Mouse (Mus musculus) natural killer cell, adult 2 months (primary cell): ENCODE measurements around the gene Cacna2d2.

Experiments used
- DNase-seq, 2 experiments: peaks; one replicate each; pipeline ENCODE4 v3.0.0; 2022; ENCODE audit warnings: low spot score in 2 of 2

Cacna2d2 gene

DNA sequence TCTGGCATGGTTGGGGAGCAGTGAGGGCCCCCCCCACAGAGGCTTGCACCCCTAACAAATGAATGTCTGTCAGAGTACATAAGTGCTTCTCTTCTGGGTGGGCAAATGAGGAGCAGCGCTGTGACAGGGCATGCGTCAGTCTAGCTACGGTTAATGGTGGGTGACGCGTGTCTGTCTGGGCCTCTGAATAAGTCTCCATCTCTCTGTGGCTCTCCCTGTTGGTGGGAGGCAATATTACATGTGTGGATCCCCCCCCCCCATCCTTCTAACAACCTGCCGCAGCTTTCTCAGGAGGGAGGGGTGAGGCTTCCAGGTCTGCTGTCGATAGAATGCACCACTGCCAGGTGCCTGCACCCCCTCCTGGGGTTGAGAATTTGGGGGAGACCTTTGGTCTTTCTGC lies 3.7 kb downstream of the Cacna2d2 start:
- no peak for DNase-seq

DNA sequence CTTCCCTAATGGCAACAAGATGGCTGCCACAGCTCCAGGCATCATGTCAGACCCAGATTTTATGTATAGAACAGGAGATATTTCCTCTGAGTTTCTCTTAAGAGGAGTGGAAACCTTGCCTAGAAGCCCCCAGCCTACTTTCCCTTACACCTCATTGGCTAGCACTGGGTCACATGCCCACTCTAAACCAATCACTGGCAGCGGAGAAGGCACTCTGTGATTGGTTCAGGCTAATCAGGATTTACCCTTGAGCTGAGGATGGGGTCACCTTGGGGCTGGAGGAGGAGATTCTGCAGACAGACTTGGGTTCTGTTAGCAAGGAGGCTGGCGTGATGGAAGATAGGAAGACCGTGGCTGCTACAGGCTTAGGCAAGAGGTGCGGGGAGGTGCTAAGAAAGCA lies 10.0 kb downstream of the Cacna2d2 start:
- DNase-seq, result no peak

DNA sequence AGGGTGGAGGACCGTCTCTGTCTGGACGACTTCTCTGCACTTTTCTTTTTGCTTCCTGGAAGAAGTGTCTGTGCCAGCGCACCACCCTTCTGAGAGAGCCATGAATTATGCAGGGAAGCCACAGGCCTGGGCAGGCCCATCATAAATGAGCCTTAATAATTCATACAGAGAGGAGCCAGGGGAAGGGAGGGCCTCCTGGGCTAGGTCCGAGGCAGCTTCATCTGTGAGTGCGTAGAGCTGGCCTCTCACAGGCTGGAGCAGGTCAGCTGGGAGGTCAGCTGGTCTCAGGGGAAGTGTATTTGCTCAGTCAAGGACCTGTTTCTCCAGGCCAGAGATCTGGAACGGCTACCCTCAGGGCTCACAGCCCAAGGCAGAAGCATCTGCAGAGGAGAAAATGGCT lies 17.7 kb downstream of the Cacna2d2 start:
- no peak for DNase-seq

DNA sequence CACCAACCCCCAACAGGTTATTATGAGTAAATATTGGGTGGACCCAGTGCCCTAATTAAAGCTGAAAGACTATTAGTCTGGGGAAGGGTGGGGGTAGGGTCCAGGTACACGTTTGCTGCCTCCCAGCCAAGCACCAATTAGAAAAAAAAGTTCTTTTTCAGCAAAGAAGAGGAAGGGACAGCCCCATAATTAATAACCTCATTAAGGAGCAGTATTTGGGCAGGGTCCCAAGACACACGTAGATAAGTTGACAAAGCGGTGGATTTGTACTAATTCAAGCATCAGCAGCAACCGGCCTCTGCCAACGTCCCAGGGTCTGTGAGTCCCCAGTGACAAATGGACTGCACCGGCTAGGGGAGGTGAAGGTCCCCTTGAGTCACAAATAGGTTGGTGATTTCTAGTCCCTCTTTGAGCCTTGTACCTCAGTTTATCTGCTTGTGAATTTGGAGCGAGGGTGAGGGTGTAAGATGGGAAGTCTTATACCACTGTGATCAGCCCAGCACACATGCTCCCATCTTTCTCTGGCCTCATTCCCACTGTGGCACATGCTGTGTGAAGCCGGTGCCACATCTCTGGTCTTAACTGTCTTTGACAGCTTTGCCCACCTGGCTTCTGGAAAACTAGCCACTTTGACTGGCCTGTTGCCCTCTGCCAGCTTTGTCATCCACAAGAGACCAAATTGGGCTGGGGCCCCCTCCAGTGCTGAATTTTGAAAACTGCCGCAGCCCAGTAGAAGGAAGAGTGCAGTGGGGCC lies 20.3 kb downstream of the Cacna2d2 start:
- DNase-seq, result no peak

DNA sequence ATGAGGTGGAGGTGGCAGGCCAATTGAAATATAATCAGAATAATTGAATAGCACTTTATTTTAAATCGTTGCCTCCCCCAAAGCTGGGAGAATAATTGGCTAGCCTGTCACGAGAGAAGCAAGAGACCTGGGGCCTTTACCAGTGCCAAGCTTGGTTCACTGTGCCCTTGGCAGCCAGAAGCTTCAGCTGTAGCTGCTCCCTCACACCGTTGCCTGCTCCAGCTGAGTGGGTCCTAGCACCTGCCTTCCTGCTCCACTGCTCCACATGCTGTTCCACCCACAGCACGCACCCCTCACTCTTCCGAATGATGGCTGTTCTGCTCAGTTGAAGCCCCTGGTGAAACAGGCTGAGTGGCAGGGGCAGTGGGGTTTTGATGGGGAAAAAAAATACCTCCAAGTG lies 21.5 kb downstream of the Cacna2d2 start:
- no peak for DNase-seq

DNA sequence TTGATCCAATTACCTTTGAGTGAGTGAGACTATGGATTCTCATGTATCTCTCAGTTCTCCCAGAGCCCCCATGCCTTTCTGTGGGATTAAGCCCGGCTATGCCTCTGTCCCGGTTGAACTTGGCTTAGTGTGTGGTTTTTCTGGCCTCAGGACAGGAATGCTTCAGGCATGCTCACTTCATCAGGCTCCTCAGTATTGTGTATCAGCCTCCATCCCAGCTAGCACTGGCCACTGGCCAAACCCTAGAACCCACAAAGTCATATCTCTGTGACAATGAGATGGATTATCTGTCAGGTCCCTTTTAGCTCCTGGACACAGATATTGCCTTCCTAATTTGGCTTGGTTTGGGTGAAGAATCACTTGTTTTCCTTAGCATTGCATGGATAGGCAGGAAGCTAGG lies 23.5 kb downstream of the Cacna2d2 start:
- DNase-seq, result no peak

DNA sequence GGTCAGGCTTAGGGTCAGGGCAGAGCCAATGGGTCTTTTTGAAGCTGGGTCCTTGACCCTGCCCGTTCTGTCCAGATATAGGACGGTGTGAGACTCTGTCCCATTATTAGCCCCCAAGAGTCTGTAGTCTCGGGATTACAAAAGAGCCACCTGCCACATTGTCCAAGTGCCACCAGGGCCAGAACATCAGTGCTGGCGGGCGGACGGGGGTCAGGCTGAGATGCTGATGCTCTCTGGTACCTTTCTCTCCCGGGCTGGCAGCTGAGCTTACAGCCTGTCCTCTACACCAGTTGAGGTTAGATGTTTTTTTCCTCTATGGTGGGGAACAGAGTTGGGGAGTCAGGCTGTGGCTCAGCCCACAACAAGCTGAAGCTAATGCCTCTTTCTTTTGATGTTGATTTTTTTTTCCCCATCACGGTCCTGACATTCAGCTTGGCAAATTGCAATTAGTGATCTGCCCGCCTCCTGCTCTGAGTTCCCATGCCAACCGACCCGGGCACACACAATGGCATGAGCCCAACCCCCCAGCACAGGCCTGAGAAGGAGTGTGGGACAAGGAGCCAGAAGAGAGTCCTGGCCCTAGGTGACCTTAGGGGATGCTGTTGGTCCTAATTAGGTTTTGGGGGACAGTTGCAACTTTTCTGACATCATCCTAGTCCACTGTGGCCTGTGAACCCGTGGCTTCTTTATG lies 25.2 kb downstream of the Cacna2d2 start:
- no peak for DNase-seq

DNA sequence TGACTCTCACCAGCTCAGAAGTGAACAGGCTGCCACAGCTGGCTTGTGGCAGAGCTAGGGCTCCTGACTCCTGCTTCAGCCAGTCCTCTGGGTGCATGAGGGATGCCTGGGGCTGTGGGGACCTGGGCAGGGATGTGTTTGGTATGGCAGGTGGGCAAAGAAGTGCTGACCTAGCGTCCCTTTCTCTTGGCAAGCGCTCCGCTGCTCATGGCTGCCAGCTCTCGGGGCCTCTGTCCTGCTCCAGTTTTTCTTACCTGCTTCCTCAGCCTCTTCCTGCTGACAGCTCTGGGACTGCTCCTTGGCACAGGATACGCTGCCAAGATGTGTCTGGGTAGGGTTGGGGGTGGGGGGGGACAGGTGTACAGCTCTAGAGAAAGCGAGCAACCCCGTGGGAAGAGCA lies 28.5 kb downstream of the Cacna2d2 start:
- no peak for DNase-seq

DNA sequence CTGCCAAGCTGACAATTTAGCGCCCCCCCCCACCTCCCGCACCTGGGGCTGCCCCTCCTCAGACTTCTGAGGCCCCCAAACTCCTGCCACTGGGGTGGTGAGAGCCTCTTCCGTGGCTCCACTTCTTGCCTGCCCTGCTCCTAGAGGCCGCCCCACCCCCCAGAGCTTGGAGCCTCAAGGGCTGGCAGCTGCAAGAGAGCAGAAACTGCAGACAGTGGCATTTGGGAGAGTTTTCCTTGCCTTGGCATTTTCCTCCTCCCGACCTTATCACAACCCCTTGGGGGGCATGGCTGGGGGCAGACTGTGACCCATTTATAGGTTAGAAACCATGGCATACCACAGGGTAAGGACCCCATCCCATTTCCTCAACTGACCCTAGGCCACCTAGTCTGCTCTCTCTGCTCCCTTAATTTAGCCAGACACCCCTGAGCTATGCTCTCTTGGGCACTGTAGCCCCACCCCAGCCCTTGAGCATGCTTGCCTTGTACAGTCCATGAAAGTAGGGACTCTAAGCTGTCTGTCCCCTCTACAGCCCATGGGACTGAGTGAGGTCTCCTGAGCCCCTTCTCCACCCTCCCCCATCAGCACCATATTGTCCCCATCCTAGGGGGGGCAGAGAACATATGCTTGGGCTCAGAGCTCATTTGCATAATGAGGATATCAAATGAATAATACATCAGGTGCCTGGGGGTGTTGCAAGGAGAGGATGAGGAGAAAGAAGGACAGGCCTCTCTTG lies 29.2 kb downstream of the Cacna2d2 start:
- DNase-seq, result no peak

DNA sequence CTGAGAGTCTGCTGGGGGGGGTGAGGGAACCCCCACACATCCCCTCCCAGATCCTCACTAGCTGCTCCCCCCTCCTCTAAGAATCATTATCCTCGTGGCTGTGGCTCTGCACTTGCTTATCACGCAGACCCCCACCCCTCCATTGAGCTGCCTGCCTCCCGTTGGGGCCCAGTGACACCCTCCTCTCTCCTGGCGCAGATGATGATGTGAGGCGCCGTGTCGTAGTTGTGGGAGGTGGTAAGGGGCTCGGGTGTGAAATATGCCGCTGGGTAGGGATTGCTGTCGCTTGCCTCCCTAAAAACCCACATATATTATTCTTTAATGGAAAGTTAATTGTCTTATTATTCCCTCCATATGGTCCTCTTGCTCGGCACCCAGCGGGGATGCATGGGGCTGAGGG lies 31.0 kb downstream of the Cacna2d2 start:
- DNase-seq, result no peak

DNA sequence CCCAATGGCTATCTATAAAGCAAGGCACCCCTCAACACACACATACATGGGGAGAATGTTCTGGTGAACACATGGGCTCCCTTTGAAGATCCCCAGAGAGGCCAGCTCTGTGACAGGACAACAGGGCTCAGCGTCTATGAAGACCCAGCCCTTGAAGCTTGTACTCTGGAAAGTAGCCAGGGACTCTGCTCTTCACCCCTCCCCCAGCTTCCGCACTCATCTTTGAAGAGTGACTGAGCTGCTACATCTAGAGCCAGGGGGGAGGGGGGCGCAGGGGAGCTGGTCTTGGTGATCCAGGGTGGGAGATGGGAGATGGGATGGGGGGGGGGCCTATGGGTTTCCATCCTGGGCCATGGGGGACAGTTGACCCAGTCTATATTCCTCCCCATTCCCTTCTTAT lies 33.1 kb downstream of the Cacna2d2 start:
- no peak for DNase-seq

DNA sequence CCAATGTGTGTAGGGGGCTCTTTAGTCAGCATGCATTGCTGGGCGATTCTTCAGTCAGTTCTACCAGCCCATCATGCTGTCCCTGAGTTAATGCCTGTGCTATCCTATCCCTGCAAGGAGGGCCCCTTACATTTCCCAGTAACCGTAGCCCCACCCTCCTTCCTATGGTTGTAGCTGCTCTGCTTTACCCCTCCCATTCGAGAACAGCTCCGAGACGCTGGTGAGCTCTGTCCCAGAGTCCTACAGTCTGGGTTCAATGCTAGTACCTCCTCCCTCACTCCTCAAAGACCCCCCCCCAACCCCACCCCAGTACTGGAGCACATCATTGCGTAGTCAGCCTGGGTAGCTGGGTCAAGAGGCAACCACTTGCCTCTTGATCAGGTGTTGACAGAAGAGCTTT lies 35.4 kb downstream of the Cacna2d2 start:
- DNase-seq, result no peak

DNA sequence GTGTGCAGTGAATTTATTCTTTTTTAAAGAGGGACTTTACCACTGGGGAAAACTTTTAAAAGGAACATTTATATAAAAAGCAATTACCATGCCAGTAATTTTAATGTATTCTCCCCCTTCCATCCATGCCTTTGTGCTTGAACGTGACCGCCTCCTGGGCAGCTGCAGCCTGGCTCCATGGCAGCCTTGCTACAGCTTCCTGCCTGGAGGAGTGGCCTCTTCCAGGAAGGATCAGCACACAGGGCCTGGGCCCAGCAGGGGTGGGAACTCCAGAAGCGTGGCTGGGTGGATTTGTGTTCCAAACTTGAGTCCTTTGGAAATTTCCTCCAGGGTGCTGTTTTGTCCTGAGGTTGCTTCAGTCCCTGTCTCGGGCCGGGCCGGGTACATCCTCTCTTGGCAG lies 35.9 kb downstream of the Cacna2d2 start:
- DNase-seq, result no peak

DNA sequence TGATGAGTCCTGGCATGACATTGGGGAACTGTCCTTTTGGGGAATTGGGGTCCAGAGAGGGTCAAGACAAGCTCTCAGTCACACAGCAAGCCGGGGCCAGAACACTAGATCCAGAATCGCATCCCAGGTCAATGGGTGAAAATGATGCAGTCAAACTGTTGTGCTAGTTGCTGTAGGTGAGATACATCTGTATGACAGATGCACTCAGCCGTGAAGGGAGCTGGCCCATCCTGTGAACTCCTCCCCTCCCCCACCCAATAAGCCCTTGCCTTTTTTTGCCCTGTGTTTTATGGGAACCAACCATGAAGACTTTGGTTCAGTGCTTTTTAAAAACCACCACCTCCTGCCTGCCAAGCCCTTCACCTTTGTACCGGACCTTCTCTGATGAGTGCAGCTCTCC lies 43.5 kb downstream of the Cacna2d2 start:
- DNase-seq, result no peak

DNA sequence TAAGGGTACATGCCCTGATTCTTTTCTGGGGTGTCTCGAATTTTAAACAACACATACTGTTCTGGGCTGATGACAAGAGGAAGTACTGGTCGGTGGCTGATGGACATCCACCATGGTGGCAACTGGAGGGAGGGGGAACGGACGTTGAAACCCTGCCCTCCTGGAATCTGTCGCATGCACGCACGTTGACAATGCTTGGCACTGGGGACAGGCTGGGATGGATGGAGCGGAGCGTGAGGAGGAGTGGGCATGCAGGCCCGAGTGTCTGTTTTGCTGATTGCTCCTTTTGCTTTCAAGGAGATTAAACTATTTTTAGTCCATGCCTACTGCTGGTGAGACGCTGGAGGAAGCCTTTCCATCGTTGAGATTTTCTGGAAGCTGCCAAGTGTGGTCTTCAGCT lies 43.9 kb downstream of the Cacna2d2 start:
- DNase-seq, result no peak

DNA sequence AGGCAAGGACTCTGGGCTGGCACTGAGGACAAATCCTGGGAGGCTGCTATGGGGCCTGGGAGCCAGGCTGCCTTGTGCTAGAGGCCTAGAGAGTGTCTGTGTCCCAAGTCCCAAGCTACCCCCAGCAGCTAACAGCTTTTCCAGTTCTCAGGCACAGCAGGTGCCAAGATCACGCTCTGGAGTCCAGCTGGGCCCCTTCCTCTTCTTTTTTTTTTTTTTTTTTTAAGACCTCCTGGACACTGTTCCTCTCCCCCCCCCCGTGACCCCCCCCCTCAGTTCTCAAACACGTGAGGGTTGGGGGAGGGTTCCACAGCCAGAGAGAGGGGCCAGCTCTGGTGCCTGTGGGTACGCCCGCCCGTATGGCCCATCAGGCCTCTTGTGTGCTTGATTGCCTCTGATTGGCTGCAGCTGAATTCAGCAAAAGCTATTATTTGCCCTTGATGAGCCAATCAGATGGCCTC lies 45.6 kb downstream of the Cacna2d2 start:
- DNase-seq, result no peak

DNA sequence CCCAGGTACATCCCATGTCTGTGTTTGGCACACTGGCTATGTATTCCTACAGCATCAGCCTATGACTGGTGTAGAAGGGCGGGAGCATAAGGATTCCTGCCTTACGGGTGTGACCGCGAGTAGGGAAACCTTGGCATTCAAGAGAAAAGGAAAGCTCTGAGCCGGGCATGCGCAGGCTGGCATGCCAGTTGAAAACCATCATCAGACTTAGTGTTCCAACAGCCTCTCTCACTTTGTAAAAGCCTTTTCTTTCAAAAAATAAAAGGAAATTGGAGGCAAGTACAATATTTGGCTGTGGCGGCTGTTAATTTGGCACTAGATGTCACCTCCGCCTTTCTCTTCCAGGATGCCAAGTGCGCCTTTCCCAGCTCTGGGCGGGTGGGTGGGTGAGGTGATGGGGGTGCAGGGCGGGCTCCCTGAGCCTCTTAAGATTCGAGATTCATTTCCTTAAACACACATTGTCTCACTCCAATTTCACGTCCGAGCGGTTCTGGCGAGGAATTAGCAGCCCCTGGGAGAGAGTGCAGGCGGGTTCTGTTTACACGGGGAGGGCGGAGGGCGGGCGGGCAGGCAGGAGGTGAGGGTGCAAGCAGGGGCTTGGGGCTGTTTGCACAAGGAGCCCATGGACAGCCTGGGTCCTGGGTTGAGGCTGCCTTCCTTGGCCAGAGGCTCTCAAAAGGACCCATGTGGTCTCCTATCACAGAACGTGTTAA lies 49.5 kb downstream of the Cacna2d2 start:
- no peak for DNase-seq

DNA sequence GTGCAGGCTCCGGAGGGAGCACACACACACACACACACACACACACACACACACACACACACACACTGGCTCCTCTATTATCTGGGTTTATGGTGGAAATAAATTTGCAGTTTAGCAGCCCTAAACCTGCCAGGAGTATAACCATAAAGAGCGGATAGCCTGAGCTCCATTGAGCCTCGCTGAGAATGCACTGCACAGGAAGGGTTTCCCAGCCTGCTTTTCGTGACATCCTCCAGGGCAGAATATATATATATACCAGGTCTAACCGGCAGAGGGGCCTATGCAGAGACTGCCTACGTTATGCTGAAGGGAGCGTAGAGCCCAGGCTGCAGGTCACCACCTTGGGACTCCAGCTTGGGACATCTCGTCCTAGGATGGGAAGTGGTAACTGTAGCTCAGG lies 52.0 kb downstream of the Cacna2d2 start:
- DNase-seq, result no peak

DNA sequence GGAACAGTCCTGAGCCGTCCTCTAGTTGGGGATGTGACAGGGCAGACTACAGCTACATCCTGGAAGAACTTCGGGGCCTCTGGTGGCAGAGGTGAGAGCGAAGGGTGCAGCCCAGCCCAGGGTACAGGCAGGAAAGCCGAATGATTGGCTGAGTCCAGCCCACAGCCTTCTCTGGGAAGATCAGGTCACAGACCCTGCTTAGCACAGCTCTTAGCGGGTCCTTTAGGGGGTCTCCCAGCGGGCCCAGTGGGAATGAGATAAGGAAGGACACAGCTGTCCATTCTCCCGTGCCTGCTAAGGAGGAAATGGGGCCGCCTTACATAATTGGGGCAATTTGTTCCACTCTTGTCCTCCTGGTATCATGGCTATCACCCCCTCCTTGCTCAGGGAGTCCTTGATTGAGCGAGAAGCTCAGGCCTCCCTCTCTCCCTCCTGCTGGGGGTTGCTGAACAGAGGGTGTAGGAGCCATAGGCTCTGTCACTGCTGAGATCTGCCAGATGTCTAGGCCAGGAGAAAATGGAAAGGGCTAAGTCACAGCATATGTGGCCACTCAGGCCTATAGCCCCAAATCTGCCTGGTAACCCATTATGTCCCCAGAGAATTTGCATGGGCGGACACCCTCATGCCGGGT lies 52.6 kb downstream of the Cacna2d2 start:
- no peak for DNase-seq

DNA sequence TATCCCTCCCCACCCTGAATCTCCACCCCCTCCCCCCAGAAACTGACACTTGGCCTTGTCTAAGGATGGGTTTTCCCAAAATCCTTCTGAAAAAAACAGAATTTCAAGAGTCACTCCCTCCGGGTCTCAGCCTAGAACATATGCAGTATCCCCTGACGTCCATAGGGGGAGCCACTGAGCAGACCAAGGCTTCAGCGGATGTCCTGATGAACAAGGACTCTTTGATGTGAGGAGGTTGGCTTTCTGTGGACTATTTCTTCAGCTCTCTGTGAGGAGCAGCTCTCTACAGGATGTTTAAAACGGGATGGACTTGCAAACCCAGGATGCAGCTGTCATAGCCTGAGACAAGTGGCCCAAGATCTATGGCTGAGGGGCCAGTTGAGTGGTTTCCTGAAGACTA lies 53.1 kb downstream of the Cacna2d2 start:
- DNase-seq, result peak in 1 of 2 experiments; percentile 11

DNA sequence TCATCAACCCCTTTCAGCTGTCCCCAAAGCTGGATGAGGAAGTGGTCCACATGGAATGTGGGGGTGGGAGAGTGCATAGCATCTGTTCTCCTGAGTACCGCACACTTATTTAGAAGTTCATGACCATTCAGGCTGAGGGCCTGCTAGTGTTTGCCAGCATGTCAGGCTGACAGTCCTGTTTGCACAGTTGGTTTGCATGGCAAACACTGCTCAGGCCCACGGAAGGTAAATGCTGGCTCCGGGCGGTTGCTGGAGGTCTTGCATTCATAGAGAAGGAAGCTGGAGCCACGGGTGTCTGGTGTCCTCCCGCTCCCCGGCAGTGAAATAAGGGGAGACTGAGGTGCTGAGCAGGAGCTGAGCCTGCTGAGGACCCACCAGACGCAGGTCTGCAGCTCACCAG lies 53.7 kb downstream of the Cacna2d2 start:
- no peak for DNase-seq

DNA sequence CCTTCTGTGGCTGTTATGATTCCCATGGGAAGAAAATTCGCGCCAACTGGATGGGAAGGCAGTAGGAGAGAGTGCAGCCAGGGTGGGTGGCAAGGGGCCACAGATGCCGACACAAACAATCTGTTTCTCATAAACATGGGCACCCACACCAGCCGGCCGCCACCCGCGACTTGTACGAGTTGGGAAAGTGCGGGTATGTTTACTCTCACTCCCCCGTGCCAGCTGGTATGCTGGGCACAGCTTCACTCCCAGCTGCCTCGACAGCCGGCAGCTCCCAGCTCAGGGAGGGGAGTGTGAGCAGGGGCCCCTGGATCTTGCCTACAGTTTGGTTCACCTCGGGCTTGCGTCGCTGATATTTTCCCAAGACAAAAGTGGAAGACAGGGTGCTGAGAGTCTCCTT lies 57.3 kb downstream of the Cacna2d2 start:
- DNase-seq, result no peak
